In the genomic region with DNA sequence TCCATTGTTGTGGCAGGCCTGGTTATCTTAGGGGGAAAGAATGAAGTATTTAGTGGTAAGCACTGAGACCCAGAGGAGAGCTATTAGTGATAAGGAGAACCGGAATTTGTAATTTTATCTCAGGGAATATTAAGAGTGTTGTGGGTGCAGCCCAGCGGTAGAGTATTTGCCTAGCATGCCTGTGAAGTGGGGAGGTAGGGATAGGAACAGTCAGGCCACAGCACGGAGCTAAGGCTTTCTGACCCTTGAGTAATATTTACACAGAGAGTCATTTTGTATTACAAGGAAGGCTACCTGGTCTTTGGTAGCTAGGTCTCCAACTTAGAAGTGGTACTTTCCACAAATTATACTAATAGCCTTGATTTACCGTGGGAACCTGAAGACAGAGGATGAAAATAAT, we compare ENCODE assay signal across 21 mouse cellular contexts.
"Had no signal": no experiment of that assay in that cellular context is flagged by ENCODE, and none has a peak within 500 bp of the region (broad histone marks: within the 10 kb centered on the region; RNA-seq: fewer than 3 reads in every experiment).

No protein-coding gene starts in this region.

- H3K27ac ChIP-seq: intestine, embryonic 15.5 days; kidney, embryonic 15.5 days; limb, embryonic 12.5 days; limb, embryonic 15.5 days; liver, embryonic 14.5 days; midbrain, embryonic 13.5 days; neural tube, embryonic 13.5 days had no signal

- H3K4me3 ChIP-seq: intestine, embryonic 15.5 days; kidney, embryonic 15.5 days; limb, embryonic 12.5 days; limb, embryonic 15.5 days; midbrain, embryonic 13.5 days; myocyte; neural tube, embryonic 13.5 days had no signal

- H3K27me3 ChIP-seq: intestine, embryonic 15.5 days; kidney, embryonic 15.5 days; limb, embryonic 12.5 days; limb, embryonic 15.5 days; midbrain, embryonic 13.5 days; neural tube, embryonic 13.5 days had no signal

- H3K36me3 ChIP-seq: intestine, embryonic 15.5 days; kidney, embryonic 15.5 days; limb, embryonic 12.5 days; limb, embryonic 15.5 days; midbrain, embryonic 13.5 days; neural tube, embryonic 13.5 days had no signal

- H3K9me3 ChIP-seq: intestine, embryonic 15.5 days; kidney, embryonic 15.5 days; limb, embryonic 12.5 days; limb, embryonic 15.5 days; midbrain, embryonic 13.5 days; neural tube, embryonic 13.5 days had no signal

- H3K4me2 ChIP-seq: intestine, embryonic 15.5 days; kidney, embryonic 15.5 days; limb, embryonic 12.5 days; limb, embryonic 15.5 days; liver, embryonic 11.5 days; midbrain, embryonic 13.5 days; neural tube, embryonic 13.5 days had no signal

- H3K9ac ChIP-seq: intestine, embryonic 15.5 days; kidney, embryonic 15.5 days; limb, embryonic 12.5 days; limb, embryonic 15.5 days; liver, embryonic 14.5 days; liver, postnatal 0 days; midbrain, embryonic 13.5 days; neural tube, embryonic 13.5 days had no signal

- DNase-seq: kidney, adult 11 months; kidney, adult 8-10 months; kidney, postnatal 10 days; kidney, postnatal 4 days; left cerebral cortex, postnatal 4 days; liver, postnatal 0 days; retina, postnatal 1 day; right cerebral cortex, postnatal 25 days; thymus, adult 2 months; thymus, postnatal 25 days had no signal

- ATAC-seq: hindbrain, embryonic 16.5 days; intestine, embryonic 15.5 days; liver, postnatal 0 days; midbrain, embryonic 13.5 days; midbrain, embryonic 16.5 days had no signal
